Mouse (Mus musculus): ENCODE data around the gene Hsd17b11.

DNA sequence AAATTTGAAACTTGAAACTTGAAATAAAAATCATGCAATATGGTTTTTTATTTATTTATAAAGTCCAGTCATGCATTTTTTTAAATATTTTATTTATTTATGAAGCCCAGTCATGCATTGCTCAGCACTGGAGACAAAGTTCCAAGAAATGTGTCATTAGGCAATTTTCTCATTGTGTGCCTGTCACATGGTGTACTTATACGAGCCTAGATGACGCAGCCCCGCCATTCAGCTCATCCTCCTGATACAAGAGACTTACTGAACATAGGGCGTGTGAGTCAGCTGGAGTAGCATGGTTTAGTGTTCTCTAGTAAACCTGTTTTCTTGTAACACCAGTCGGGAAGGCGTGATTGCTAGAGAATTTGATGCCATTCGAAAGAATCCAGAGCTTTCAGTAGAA is 34.6 kb upstream of the Hsd17b11 start:
- TF ChIP-seq CTCF (IDR thresholded peaks at IDR 0.05; ENCODE audit: borderline replicate concordance, control insufficient read depth, extremely low read depth, insufficient read depth, low read length, poor library complexity), result no peak
- TF ChIP-seq POLR2A (IDR thresholded peaks at IDR 0.05; ENCODE audit: control insufficient read depth, extremely low read depth, insufficient read depth, low read length, poor library complexity), result no peak
